9 mouse cellular contexts compared by ENCODE assay signal in genomic region chr1:182553649-182554375, GRCm38 (mm10). TPM values are rescaled to one million over a fixed set of nuclear protein-coding genes. Genes with fewer than 3 reads are reported as not detected.
DNase-seq lines count a peak whose midpoint lies in the region; ATAC-seq lines count a peak whose summit lies in the region.
"Had no signal": no experiment of that assay in that cellular context is flagged by ENCODE, and none has a peak within 500 bp of the region (broad histone marks: within the 10 kb centered on the region; RNA-seq: fewer than 3 reads in every experiment).

No protein-coding gene starts in this region.

- H3K9me3 ChIP-seq in embryonic facial prominence, embryonic 14.5 days (ENCODE audit: control insufficient read depth, low read length): no peaks in the 10 kb centered on the region
- H3K9me3 ChIP-seq: heart, embryonic 15.5 days; stomach, embryonic 15.5 days had no signal

- H3K4me3 ChIP-seq in embryonic facial prominence, embryonic 14.5 days (ENCODE audit: low read depth, low read length): no peak overlapping the region
- H3K4me3 ChIP-seq: heart, embryonic 15.5 days; stomach, embryonic 15.5 days had no signal

- no peaks in the 10 kb centered on the region for H3K36me3 ChIP-seq in embryonic facial prominence, embryonic 14.5 days (ENCODE audit: control insufficient read depth, insufficient read depth, low read length)
- H3K36me3 ChIP-seq: heart, embryonic 15.5 days; stomach, embryonic 15.5 days had no signal

- no peak overlapping the region for H3K27ac ChIP-seq in embryonic facial prominence, embryonic 14.5 days (replicated peaks; ENCODE audit: low read depth, low read length)
- H3K27ac ChIP-seq: heart, embryonic 15.5 days; stomach, embryonic 15.5 days had no signal

- no peak overlapping the region for H3K9ac ChIP-seq in embryonic facial prominence, embryonic 14.5 days (ENCODE audit: low read depth, low read length)
- H3K9ac ChIP-seq: heart, embryonic 15.5 days; stomach, embryonic 15.5 days had no signal

- H3K27me3 ChIP-seq in embryonic facial prominence, embryonic 14.5 days (replicated peaks; ENCODE audit: control insufficient read depth, insufficient read depth, low read length): no peaks in the 10 kb centered on the region
- H3K27me3 ChIP-seq: heart, embryonic 15.5 days; stomach, embryonic 15.5 days had no signal

- H3K4me2 ChIP-seq in embryonic facial prominence, embryonic 14.5 days (ENCODE audit: low read depth, low read length): no peak overlapping the region
- H3K4me2 ChIP-seq: heart, embryonic 15.5 days; stomach, embryonic 15.5 days had no signal

- 62% methylated on average over 12 of the region's 12 CpGs for WGBS in embryonic facial prominence, embryonic 14.5 days

- no peaks in the 10 kb centered on the region for H3K4me1 ChIP-seq in embryonic facial prominence, embryonic 14.5 days (ENCODE audit: control insufficient read depth, insufficient read depth, low read length)
- H3K4me1 ChIP-seq: heart, embryonic 15.5 days; stomach, embryonic 15.5 days had no signal

- peak; percentile 88 for DNase-seq in ES-CJ7 (ENCODE audit: low read depth, low spot score)
- DNase-seq in adrenal gland, postnatal 10 days: peak; percentile 72
- DNase-seq in embryonic facial prominence, embryonic 14.5 days (ENCODE audit: low spot score): no peak
- DNase-seq in heart, postnatal 4 days: peak; percentile 72
- peak; percentile 40 to 53 for DNase-seq in layer of hippocampus, postnatal 14 days (ENCODE audit: low spot score in 2 of 2)
- DNase-seq in right cerebral cortex, postnatal 4 days: peak; percentile 66

- peak; percentile 79 for ATAC-seq in embryonic facial prominence, embryonic 14.5 days (ENCODE audit: low read depth)
- ATAC-seq in megakaryocyte progenitor cell, adult 5-6 weeks (replicated peaks; ENCODE audit: poor library complexity): peak; percentile 96

RNA-seq across cellular contexts. Expression of gene Capn8, which starts 11.0 kb away (rescaled TPM):
- not detected for total RNA-seq in adrenal gland, postnatal 10 days (2021)
- 0.07 and 0.16 TPM in 2 replicates for polyA plus RNA-seq in embryonic facial prominence, embryonic 14.5 days (2014; fragmentation: Nextera tagmentation; extraction: Ambion mirVana)
- not detected for total RNA-seq in heart, postnatal 4 days (2021)
- not detected for total RNA-seq in layer of hippocampus, postnatal 14 days (2021)
- total RNA-seq in megakaryocyte progenitor cell, adult 5-6 weeks (2015): not detected in 2 replicates
- not detected in 2 replicates for total RNA-seq in megakaryocyte progenitor cell, adult 5-6 weeks (2017)
- polyA plus RNA-seq: heart, embryonic 15.5 days had no signal

RNA-seq across cellular contexts. Expression of gene Capn2, which starts 36.4 kb away (rescaled TPM):
- 10 to 100 TPM; 79.3 to 94.3 TPM for total RNA-seq in adrenal gland, postnatal 10 days (2021)
- 115 and 117 TPM in 2 replicates for polyA plus RNA-seq in embryonic facial prominence, embryonic 14.5 days (2014; fragmentation: Nextera tagmentation; extraction: Ambion mirVana)
- total RNA-seq in heart, postnatal 4 days (2021): 10 to 100 TPM; 86.6 to 89.9 TPM
- 10 to 100 TPM; 67.8 to 69.2 TPM for total RNA-seq in layer of hippocampus, postnatal 14 days (2021)
- total RNA-seq in megakaryocyte progenitor cell, adult 5-6 weeks (2015): 4.1 and 9.7 TPM in 2 replicates
- total RNA-seq in megakaryocyte progenitor cell, adult 5-6 weeks (2017): 8.7 and 10.5 TPM in 2 replicates

Comparison
In these comparisons a context has a peak if more than half of its experiments do, and no peak if none do; other contexts are left out.
1. RNA of gene Capn2, which starts 36.4 kb away (total RNA-seq): 79.3 to 94.3 TPM in adrenal gland, postnatal 10 days, 86.6 to 89.9 TPM in heart, postnatal 4 days and 67.8 to 69.2 TPM in layer of hippocampus, postnatal 14 days; 4.1 to 10.5 TPM in megakaryocyte progenitor cell, adult 5-6 weeks; every median in the first group is over 4 times any median in the second.